Mouse (Mus musculus): ENCODE measurements around the gene Arl4a.

Arl4a gene

DNA sequence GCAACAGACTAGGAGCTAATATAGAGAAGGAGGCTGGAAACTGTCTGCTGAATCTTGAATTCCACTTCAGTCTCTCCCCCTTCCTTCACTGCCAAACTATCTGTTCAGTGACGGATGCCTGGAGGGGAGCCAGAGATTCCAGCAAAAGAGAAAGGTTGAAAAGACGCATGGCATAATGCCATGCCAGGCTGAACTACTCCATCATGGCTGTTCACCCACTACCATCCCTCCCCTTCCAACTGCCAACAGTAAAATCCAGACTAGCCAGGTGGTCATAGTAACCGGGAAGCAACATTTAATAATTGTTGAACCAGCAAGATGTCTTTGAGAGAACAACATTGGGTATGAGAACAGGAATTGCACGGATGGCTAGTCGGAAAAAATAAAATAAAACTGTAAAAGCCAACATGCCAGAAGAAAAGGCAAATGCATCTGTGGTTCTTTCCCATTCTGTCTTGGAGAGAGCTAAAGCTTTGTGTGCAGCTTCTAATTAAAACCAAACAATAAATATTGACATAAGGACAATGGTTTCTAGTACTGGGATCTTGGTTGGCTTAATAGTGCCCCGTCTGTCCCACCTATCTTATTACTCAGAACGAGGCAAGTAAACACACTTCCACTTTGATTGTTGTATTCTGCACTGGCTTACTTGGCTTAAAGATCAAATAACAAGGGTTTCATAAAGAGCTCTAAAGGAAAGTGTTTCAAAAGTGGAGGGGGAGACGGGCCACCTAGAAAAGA, 79.7 kb downstream of the Arl4a start:
- DNase-seq, result peak; percentile 35 to 59

DNA sequence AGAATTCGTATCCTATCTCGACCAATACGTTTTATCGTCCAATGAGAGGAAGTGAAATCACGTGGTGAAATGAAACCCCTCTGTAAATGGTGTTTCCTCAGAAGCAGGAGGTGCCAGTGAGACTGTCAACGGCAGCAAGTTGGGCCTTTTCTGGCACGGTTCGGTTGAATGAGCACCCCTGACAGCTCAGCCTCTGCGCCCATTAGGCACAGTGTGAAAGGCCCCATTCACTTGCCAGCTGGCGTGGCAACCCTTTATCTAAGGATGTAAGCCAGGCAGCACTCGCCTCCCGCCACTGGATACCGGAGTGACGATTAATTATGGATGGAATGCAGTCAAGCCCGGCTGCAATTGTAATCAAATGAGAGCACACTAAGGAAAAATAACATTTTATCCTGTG, 81.4 kb downstream of the Arl4a start:
- DNase-seq, result peak; percentile 16 to 37

All from kidney, postnatal 4 days (tissue).